Mouse (Mus musculus) C3H10T1/2 (cell line): ENCODE data around the gene P2ry12. TPM values are rescaled to one million over a fixed set of nuclear protein-coding genes. Genes with fewer than 3 reads are reported as not detected.

Experiments
- polyA plus RNA-seq, 2 experiments: library from polyadenylated mRNA; unstranded; fragments of >200 nt; fragmentation: generic; extraction: Trizol; gene quantifications; one replicate each; pipeline ENCODE4 v1.2.1; 2012; ENCODE audit warnings: missing spikeins in 2 of 2

The P2ry12 gene
- polyA plus RNA-seq = not detected

GRCm38 (mm10) chr3:59262704-59263103, at the start of gene P2ry12:
Gene P2ry12, minus strand, starts transcription at chr3:59262871.

GRCm38 (mm10) chr3:59210727-59211126, 51.9 kb downstream of the P2ry12 start, which contains the start of gene P2ry13:
Gene P2ry13, minus strand, starts transcription at chr3:59210882.

GRCm38 (mm10) chr3:59194938-59195337, 67.7 kb downstream of the P2ry12 start, which contains the start of gene Gpr87:
Gene Gpr87, minus strand, starts transcription at chr3:59195104.

Other genes with a start within 250 kb of the P2ry12 start
- gene Gpr171, start 161.1 kb downstream of the P2ry12 start, polyA plus RNA-seq = not detected
- under 1 TPM in 1 of 2 experiments, not detected in 1; 0.07 TPM for gene P2ry14, start 109.3 kb downstream of the P2ry12 start, polyA plus RNA-seq
- gene Gpr87, start 67.8 kb downstream of the P2ry12 start, polyA plus RNA-seq = not detected
- gene P2ry13, start 52.0 kb downstream of the P2ry12 start, polyA plus RNA-seq = not detected
- 1 to 10 TPM in 1 of 2 experiments, under 1 TPM in 1; 0.01 to 5.5 TPM for gene Igsf10, start 81.5 kb upstream of the P2ry12 start, polyA plus RNA-seq